Mouse (Mus musculus) A20 (cell line): ENCODE results near the gene Tcf15.

Experiments
- DNase-seq: peaks from one replicate; pipeline ENCODE4 v3.0.0-alpha.2; 2011; ENCODE audit warnings: low read depth, low spot score

The Tcf15 gene

DNA sequence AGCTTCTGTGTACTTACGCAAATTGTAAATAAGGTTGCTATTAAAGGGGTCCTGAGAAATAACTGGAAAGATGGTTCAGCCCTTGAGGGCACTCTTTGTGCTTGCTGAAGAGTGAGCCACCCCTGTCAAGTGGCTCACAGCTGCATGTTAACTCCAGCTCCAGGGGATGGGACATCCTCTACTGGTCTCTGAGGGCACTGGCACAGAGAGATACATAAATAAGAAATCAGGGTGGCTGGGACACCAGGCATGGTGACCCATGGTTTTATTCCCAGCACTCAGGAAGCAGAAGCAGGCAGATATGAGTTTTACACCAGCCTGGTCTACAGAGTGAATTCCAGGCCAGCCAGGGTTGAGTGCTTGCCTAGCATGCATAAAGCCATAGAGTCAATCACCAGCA lies 26.0 kb downstream of the Tcf15 start:
- DNase-seq: no peak

DNA sequence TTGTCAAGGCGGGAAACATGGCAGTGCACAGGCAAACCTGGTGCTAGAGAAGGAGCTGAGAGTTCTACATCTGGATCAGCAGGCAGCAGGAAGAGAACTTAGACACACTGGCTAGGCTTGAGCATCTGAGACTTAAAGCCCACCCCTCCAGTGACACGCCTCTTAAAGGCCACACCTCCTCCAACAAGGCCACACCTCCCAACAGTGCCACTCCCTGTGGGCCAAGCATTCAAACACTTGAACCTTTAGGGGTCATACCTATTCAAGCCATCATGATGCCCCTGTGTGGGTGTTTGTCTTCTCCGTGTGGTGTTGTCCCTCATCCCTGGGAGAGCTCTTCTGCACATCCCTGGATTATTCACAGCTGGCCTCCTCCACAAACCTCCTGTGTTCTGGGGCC lies 31.5 kb downstream of the Tcf15 start:
- DNase-seq: no peak

DNA sequence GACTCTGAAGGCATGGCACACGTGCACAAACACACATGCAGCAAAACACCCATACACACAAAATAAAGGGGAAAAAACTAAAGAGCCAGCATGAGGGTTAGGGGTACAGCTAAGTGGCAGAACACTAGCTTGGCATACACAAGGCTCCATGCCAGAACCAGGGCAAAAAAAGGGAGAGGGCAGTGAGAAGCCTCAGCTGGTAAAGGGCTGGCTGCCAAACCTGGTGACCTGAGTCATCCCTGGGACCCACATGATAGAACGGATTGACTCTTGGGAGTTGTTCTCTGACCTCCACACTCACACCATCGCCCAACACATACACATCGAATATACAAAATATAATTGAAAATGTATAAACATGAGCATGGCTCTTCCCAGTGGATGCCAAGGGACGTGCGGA lies 33.3 kb downstream of the Tcf15 start:
- no peak for DNase-seq

DNA sequence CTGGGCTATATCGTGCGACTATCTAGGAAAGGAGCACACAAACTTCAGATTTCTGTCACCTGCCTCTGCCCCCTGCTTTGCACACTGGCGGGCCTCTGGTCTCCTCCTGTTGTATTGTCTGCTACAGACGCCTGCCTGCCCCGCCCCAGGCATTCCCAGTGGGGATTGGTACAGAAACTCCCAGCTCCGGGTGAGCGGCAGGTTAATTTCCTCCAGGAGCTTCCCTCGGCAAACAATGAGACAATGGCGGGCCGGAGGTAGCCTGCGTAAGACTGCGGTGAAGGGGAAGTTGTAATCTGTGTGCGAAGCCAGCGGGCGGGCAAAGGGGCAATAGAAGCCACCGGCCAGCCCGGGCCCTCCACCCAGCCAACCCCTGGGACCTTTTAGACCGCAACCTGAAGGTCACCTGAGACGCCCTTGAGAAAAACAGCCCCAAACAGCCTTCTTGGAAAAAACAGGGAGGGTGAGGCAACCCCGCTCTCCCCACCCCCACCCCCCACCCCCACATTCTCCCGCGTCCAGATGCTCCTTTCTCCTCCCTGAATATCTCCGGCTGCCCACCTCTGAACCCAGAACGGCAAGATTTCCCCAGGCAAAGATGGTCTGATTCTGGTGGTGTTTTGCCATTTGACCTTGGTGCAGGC lies 33.9 kb downstream of the Tcf15 start:
- DNase-seq: no peak

DNA sequence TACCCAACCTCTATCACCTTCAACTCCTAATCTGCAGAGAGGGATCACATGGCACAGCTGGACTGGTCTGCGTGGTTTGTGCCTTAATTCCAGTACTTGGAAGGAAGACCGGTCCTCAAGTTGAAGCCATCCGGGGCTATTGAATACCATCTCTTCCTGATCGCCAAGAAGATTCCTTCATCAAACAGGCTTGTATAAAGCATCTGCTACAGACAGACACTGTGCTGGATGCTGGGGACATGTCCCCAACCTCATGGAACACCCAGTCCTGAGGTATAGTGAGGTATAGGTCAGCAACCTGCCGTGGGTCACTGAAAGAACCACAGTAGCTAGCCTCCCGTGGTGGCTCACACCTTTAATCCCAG lies 34.4 kb downstream of the Tcf15 start:
- no peak for DNase-seq

DNA sequence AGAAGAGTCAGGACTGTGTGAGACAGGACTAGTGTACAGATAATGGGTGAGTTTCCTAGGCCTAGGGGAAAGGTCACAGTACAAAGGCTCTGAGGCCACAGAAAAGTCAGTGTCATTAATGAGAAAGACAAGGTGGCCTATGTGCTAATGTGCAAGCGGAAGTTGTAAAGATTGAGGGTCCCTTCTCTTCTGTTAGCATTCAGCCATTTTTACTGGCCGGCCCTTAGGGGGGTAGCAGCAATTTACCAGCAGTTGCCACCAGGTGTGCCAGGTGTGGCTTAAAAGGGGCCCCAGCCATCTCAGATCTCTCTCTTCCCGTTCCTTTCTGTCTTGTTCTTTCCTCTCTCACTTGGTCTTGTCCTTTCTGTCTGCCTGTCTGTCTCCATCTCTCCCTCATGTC lies 35.0 kb downstream of the Tcf15 start:
- DNase-seq: no peak

DNA sequence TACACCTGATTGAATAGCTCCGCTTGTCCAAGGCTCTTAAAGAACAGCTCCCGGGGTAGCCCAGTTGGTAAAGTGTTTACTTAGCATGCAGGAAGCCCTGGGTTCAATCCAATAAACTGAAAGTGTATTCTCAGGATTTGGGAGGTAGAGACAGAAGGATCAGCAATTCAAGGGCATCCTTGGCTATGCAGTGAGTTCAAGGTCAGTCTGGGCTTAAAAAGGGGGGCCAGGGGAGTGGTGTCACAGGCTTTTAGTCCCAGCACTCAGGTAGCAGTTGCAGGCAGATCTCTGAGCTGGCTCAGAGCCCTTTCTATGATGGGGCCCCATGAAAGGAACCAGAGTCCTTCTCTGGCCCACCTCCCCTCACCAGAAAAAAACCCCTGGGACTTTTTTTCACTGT lies 35.9 kb downstream of the Tcf15 start:
- no peak for DNase-seq

DNA sequence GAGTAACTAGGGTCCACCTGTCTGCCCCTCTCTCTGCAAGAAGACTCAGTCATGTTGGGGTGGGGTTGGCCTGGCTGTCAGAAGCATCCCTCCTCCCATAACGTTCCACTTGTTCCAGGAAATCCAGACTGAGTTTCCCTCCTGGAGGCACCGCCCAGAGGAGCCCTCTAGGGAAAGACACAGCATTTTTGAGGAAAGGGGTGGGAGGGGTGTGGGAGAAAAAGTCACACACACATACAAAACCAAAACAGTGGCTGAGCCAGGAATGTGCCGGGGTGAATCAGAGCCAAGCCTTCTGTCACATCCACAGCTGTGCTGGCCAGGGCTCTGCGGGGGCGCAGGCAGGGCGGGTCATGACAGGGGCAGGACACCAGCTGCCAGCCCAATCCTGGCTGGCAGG lies 37.0 kb downstream of the Tcf15 start:
- DNase-seq: no peak

DNA sequence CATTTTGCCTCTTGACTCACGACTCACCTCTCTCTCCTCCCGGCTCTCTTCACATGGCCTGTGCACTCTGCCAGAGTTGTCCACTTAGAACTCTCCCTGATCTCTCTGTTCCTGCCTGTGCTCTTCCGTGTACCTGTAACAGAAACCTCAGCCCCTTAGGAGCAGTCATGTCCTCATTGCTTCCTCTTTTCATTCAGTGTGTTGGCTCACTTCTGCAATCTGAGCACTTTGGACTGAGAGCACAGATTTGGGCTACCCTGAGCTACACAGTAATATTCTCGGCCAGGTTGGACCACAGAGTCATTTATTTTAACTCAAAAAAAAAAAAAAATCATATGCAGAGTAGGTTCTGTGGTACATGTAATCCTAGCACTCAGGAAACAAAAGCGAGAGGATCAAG lies 43.8 kb downstream of the Tcf15 start:
- DNase-seq: peak; percentile 41

DNA sequence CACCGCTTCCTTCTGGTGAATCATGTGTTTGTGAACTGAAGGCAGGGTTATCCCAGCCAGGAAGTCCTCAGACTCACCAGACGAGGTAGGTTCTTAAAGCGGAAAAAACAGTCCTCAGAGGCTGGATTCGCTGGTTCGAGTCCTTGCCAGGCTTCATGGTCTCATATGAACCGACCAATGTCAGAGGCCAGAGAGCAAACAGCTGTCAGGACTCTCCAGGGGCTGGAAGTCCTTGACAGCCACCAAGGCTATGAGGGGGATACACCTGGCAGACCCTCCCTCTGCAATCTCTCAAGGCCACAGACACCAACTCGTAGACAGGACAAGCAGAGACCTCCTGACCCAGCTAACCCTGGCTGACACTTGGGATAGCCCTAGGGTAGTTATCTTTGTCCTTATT lies 45.9 kb downstream of the Tcf15 start:
- DNase-seq: no peak

DNA sequence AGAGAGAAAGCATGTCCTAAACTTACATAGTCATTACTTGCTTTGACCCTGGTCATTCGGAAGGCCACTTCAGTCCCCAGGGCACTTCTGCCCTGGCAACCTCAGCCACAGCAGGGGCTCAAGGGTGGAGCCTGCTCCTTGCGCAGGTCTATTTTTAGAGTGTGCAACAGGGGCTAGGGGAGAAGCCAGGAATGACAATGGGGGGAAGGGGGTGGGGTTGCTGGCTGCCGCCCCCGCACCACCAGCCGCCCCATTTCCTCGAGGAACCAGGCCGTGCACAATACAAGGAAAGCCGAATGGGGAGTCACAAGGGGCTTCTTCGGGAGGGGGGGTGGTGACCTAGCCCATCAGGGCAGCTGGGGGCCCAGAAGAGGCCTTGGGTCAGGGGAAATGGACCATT lies 46.3 kb downstream of the Tcf15 start:
- no peak for DNase-seq

DNA sequence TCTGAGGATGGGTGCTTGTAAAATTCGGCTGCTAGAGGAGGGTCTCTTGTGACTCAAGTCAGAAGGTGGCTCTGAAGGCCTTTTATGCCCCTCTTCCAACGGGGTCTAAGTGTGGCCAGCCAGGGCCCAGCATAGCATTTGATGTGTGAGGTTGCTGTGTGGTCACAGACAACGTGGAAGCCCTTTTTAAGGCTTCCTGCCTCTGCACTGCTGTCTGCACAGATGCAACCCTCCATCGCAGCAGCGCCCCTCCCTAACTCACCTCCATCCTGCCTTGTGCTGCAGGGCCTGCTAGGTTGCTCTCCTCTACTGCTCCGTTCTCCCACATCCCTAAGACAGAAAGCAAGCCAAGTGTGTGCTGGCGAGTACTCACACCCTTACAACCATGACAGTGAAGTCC lies 46.8 kb downstream of the Tcf15 start:
- DNase-seq: no peak

DNA sequence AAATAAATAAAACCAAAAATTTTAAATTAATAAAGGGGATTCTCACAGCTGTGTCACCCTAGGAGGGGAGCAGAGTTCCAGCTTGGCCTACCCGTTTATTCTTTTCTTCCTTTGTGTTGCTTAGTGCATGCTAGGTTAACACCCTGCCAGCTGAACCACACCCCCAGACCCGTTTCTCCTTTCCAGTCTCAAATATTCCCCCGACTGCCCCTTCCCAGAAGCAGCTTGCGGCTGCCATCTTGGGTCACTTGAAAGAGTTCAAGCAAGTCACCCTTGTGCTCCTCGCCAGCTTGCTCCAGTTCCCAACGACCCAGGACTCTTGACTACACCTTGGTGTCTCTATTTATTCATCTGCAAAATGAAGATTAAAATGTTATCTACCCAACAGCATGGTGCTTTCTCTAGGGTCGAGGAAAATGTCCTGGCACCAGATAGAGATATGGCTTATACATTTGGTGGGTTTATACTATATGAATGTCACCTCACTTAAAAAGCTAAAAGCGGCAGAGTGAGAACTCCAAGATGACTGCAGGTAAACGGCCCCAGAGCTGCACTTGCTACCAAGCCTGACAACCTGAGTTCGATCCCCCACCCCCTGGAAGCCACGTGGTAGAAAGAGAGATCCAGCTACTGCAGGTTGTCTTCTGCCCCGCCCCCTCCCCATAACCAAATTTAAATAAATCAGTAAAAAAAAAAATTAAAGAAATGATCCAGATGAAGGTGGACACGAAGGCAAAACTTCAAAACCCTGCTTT lies 49.4 kb downstream of the Tcf15 start:
- no peak for DNase-seq

DNA sequence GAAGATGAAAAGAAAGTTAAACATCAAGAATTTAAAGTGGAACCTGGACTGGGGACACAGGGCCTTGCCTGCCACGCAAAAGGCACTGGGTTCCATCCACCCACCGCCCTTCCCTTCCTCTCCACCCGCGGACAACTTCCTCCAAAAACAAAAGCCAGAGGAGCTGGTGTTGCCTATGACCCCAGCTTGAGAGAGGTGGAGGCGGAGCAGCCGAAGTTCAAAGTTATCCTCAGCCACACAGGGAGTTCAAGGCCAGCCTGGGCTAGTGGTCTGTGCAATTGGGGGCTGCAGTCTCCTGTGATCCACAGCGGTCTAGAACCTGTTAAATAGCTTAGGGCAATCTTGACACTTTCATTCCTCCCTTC lies 50.0 kb downstream of the Tcf15 start:
- no peak for DNase-seq

DNA sequence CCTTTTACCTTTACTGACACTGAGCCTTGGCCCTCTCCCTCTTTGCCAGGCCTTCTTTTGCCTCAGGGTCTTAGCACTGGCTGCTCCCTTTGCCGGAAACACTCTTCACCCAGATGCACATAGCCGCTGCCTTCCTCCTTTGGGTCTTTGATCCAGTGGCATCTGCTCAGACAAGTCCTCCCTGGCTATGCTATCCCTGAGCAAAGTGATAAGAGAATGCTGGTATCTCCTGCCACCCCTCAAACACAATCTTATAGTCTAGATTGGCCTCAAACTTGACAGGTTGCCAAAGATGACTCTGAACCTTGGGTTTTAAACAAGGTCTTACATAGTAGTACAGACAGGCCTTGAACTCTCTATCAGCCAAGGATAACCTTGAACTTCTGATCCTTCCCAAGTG lies 51.2 kb downstream of the Tcf15 start:
- no peak for DNase-seq

DNA sequence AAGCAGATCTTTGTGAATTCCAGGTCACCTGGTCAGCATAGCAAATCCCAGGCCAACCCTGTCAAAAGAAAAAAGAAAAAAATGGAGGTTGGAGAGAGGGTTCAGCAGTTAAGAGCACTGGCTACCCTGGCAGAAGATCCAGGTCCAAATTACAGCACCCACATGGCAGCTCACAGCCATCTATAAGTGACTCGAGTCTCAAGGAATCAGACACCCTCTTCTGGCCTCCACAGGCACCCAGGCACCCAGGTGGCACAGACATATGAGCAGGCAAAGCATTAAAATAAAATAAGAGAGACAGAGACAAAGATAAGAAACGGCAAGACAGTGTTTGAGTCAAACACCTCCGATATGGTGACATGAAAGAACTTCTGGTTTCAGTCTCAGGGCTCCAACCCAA lies 53.5 kb downstream of the Tcf15 start:
- DNase-seq: no peak

DNA sequence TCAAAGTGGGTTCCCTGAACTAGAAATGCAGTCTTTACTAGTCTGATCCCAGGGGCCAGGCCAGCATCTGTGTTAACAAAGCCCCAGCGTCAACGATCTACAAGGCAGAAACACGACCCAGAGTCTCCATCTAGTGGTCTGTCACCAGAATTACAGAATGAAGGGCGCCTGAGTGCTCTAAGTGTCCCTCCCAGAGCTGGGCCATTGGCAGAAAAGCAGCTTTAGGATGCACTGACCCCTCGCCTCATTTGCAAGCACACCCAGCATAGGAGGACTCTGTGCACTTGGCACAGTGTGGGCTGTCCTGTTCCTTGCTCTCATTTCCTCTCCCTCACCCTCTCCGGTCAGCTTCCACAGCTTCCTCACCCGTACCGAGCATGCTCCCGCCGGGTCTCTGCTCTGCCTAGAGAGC lies 53.9 kb downstream of the Tcf15 start:
- peak; percentile 74 for DNase-seq
